Mouse (Mus musculus): ENCODE measurements around the gene Tmub1. TPM values are rescaled to one million over a fixed set of nuclear protein-coding genes. Genes with fewer than 3 reads are reported as not detected.

Tmub1 gene
- polyA plus RNA-seq, 1 experiment from 2014 or later = 62.8 TPM

GRCm38 (mm10) chr5:24423129-24424003 is 24.3 kb downstream of the Tmub1 start, which contains the start of the genes Cdk5 and Slc4a2:
Gene Cdk5 (minus strand): TSS chr5:24423530.
Gene Slc4a2 (plus strand): TSS chr5:24423837.
- Histone ChIP-seq H3K4me1 (peaks cover 65% of the 10 kb centered on the region), H3K27me3 (replicated peaks) (peaks cover 10% of the 10 kb centered on the region), H3K36me3 (peaks cover 26% of the 10 kb centered on the region), H3K9me3 (replicated peaks) (no peaks in the 10 kb centered on the region), H3K9ac (replicated peaks) (peak within 1 kb of the TSS; percentile 81), H3K4me2 (peak within 1 kb of the TSS; percentile 91), H3K27ac (replicated peaks) (peak within 1 kb of the TSS; percentile 94), H3K4me3 (replicated peaks) (peak within 1 kb of the TSS; percentile 60)
- under 1% methylated on average over 46 of the region's 46 CpGs for WGBS
- ATAC-seq (ENCODE audit: low FRiP score) = peak; percentile 93

GRCm38 (mm10) chr5:24420381-24420780 is 27.3 kb downstream of the Tmub1 start:
- Histone ChIP-seq H3K9me3 (replicated peaks) (no peaks in the 10 kb centered on the region), H3K4me1 (peaks cover 48% of the 10 kb centered on the region), H3K27ac (replicated peaks) (no peak overlapping the region), H3K36me3 (peaks cover 31% of the 10 kb centered on the region), H3K9ac (replicated peaks) (no peak overlapping the region), H3K4me2 (no peak overlapping the region), H3K27me3 (replicated peaks) (no peaks in the 10 kb centered on the region), H3K4me3 (replicated peaks) (no peak overlapping the region)
- no peak for ATAC-seq (ENCODE audit: low FRiP score)
- WGBS = 90% methylated on average over 9 of the region's 9 CpGs

GRCm38 (mm10) chr5:24417587-24417986 is 30.1 kb downstream of the Tmub1 start:
- H3K4me1 ChIP-seq = peaks cover 28% of the 10 kb centered on the region
- no peak overlapping the region for H3K9ac ChIP-seq (replicated peaks)
- no peaks in the 10 kb centered on the region for H3K27me3 ChIP-seq (replicated peaks)
- H3K9me3 ChIP-seq (replicated peaks) = no peaks in the 10 kb centered on the region
- ATAC-seq (ENCODE audit: low FRiP score) = no peak
- no peak overlapping the region for H3K4me2 ChIP-seq
- H3K4me3 ChIP-seq (replicated peaks) = no peak overlapping the region
- H3K36me3 ChIP-seq = peaks cover 31% of the 10 kb centered on the region
- WGBS = 92% methylated on average over 10 of the region's 10 CpGs
- H3K27ac ChIP-seq (replicated peaks) = no peak overlapping the region

GRCm38 (mm10) chr5:24416222-24416736 is 31.4 kb downstream of the Tmub1 start:
- H3K9ac ChIP-seq (replicated peaks) = no peak overlapping the region
- H3K4me2 ChIP-seq = peak overlapping the region; percentile 34
- H3K27ac ChIP-seq (replicated peaks) = no peak overlapping the region
- peaks cover 27% of the 10 kb centered on the region for H3K36me3 ChIP-seq
- H3K4me1 ChIP-seq = peaks cover 18% of the 10 kb centered on the region
- no peaks in the 10 kb centered on the region for H3K9me3 ChIP-seq (replicated peaks)
- H3K27me3 ChIP-seq (replicated peaks) = no peaks in the 10 kb centered on the region
- ATAC-seq (ENCODE audit: low FRiP score) = peak; percentile 66
- WGBS = 5% methylated on average over 21 of the region's 21 CpGs
- H3K4me3 ChIP-seq (replicated peaks) = no peak overlapping the region

DNA sequence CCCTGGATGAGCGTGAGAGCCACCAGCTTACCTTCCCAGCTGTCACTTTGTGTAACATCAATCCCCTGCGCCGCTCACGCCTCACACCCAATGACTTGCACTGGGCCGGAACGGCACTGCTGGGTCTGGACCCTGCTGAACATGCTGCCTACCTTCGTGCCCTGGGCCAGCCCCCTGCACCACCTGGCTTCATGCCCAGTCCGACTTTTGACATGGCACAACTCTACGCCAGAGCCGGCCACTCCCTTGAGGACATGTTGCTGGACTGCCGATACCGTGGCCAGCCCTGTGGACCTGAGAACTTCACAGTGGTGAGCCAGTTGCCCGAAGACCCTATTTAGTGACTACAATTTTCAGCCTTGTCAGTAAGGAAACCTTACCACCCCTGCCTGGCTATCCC is 33.7 kb downstream of the Tmub1 start:
- H3K9me3 ChIP-seq (replicated peaks) = no peaks in the 10 kb centered on the region
- H3K9ac ChIP-seq (replicated peaks) = no peak overlapping the region
- 84% methylated on average over 13 of the region's 13 CpGs for WGBS
- H3K4me2 ChIP-seq = no peak overlapping the region
- H3K27ac ChIP-seq (replicated peaks) = no peak overlapping the region
- H3K4me3 ChIP-seq (replicated peaks) = no peak overlapping the region
- no peaks in the 10 kb centered on the region for H3K27me3 ChIP-seq (replicated peaks)
- ATAC-seq (ENCODE audit: low FRiP score) = no peak
- H3K36me3 ChIP-seq = peaks cover 11% of the 10 kb centered on the region
- peaks cover 14% of the 10 kb centered on the region for H3K4me1 ChIP-seq

- no peak within 1 kb of the TSS for H3K4me2 ChIP-seq
- ATAC-seq (ENCODE audit: low FRiP score) = no peak
- WGBS = 52% methylated on average over 11 of the region's 11 CpGs
- no peaks in the 10 kb centered on the region for H3K27me3 ChIP-seq (replicated peaks)
- no peak within 1 kb of the TSS for H3K4me3 ChIP-seq (replicated peaks)
- H3K27ac ChIP-seq (replicated peaks) = no peak within 1 kb of the TSS
- H3K4me1 ChIP-seq = peaks cover 12% of the 10 kb centered on the region
- H3K9ac ChIP-seq (replicated peaks) = no peak within 1 kb of the TSS
- H3K36me3 ChIP-seq = peaks cover 3% of the 10 kb centered on the region
- no peaks in the 10 kb centered on the region for H3K9me3 ChIP-seq (replicated peaks)
Observed at GRCm38 (mm10) chr5:24413042-24413693, 34.5 kb downstream of the Tmub1 start, which contains the start of gene Asic3. Gene Asic3 (plus strand): TSS chr5:24413392.

GRCm38 (mm10) chr5:24412063-24412462 is 35.6 kb downstream of the Tmub1 start:
- H3K27ac ChIP-seq (replicated peaks) = no peak overlapping the region
- no peak for ATAC-seq (ENCODE audit: low FRiP score)
- H3K4me3 ChIP-seq (replicated peaks) = no peak overlapping the region
- WGBS = 90% methylated on average over 2 of the region's 2 CpGs
- H3K27me3 ChIP-seq (replicated peaks) = no peaks in the 10 kb centered on the region
- H3K36me3 ChIP-seq = peaks cover 5% of the 10 kb centered on the region
- H3K9ac ChIP-seq (replicated peaks) = no peak overlapping the region
- no peak overlapping the region for H3K4me2 ChIP-seq
- H3K4me1 ChIP-seq = peaks cover 12% of the 10 kb centered on the region
- H3K9me3 ChIP-seq (replicated peaks) = no peaks in the 10 kb centered on the region

GRCm38 (mm10) chr5:24409466-24409865 is 38.2 kb downstream of the Tmub1 start:
- Histone ChIP-seq H3K9me3 (replicated peaks) (no peaks in the 10 kb centered on the region), H3K4me1 (no peaks in the 10 kb centered on the region), H3K27me3 (replicated peaks) (no peaks in the 10 kb centered on the region), H3K27ac (replicated peaks) (no peak overlapping the region), H3K4me2 (no peak overlapping the region), H3K9ac (replicated peaks) (no peak overlapping the region), H3K36me3 (peaks cover 24% of the 10 kb centered on the region), H3K4me3 (replicated peaks) (no peak overlapping the region)
- WGBS = 78% methylated on average over 2 of the region's 2 CpGs
- no peak for ATAC-seq (ENCODE audit: low FRiP score)

GRCm38 (mm10) chr5:24408651-24409050 is 39.0 kb downstream of the Tmub1 start:
- H3K9me3 ChIP-seq (replicated peaks) = no peaks in the 10 kb centered on the region
- 92% methylated on average over 13 of the region's 13 CpGs for WGBS
- ATAC-seq (ENCODE audit: low FRiP score) = no peak

DNA sequence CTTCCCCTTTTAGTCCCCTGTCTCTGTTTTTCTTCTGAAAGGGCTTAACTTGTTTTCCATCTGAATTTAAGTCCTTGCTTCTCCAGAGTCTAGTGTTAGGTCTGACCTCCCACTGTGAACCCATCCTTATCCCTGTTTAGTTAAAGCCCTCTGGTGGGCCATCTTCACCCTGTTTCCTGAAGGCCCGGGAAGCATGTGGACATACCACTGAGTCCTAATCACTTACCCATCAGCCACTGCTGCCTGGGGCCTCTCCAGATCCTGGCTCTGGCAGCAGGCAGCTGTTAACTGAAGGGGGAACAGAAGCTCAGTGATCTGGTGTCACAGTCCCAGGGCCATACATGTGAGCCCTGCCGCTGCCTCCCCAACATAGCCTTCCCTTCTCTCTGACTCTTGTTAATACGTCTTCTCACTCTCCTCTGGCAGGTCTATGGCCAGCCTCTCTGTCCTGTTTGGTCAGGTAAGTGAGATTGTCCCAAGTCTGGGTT is 42.2 kb downstream of the Tmub1 start:
- H3K27me3 ChIP-seq (replicated peaks) = no peaks in the 10 kb centered on the region
- ATAC-seq (ENCODE audit: low FRiP score) = no peak
- no peak overlapping the region for H3K4me3 ChIP-seq (replicated peaks)
- no peak overlapping the region for H3K4me2 ChIP-seq
- H3K27ac ChIP-seq (replicated peaks) = no peak overlapping the region
- WGBS = 74% methylated on average over 3 of the region's 3 CpGs
- H3K36me3 ChIP-seq = peaks cover 36% of the 10 kb centered on the region
- peaks cover 6% of the 10 kb centered on the region; the same call in 1 of the 2 replicates for H3K4me1 ChIP-seq
- no peak overlapping the region for H3K9ac ChIP-seq (replicated peaks)
- H3K9me3 ChIP-seq (replicated peaks) = no peaks in the 10 kb centered on the region

More at GRCm38 (mm10) chr5:24408651-24409050, 39.0 kb downstream of the Tmub1 start:
- no peaks in the 10 kb centered on the region for H3K4me1 ChIP-seq
- no peak overlapping the region for H3K9ac ChIP-seq (replicated peaks)
- H3K4me2 ChIP-seq = no peak overlapping the region
- no peak overlapping the region for H3K4me3 ChIP-seq (replicated peaks)
- H3K36me3 ChIP-seq = peaks cover 24% of the 10 kb centered on the region
- no peaks in the 10 kb centered on the region for H3K27me3 ChIP-seq (replicated peaks)
- H3K27ac ChIP-seq (replicated peaks) = no peak overlapping the region

- H3K9me3 ChIP-seq (replicated peaks) = no peaks in the 10 kb centered on the region
- 79% methylated on average over 6 of the region's 6 CpGs for WGBS
Observed at GRCm38 (mm10) chr5:24404594-24405360, 42.9 kb downstream of the Tmub1 start.

More at GRCm38 (mm10) chr5:24404594-24405360, 42.9 kb downstream of the Tmub1 start:
- Histone ChIP-seq H3K4me3 (replicated peaks) (no peak overlapping the region), H3K36me3 (peaks cover 38% of the 10 kb centered on the region), H3K4me1 (peaks cover 6% of the 10 kb centered on the region; the same call in 1 of the 2 replicates), H3K27me3 (replicated peaks) (no peaks in the 10 kb centered on the region), H3K4me2 (no peak overlapping the region), H3K27ac (replicated peaks) (no peak overlapping the region), H3K9ac (replicated peaks) (no peak overlapping the region)
- ATAC-seq (ENCODE audit: low FRiP score) = no peak
